Mouse (Mus musculus): ENCODE measurements around the gene Cpne4.
A peak's percentile ranks its signal among the peaks of the same experiment; 100 is the strongest.

Gene Cpne4

DNA sequence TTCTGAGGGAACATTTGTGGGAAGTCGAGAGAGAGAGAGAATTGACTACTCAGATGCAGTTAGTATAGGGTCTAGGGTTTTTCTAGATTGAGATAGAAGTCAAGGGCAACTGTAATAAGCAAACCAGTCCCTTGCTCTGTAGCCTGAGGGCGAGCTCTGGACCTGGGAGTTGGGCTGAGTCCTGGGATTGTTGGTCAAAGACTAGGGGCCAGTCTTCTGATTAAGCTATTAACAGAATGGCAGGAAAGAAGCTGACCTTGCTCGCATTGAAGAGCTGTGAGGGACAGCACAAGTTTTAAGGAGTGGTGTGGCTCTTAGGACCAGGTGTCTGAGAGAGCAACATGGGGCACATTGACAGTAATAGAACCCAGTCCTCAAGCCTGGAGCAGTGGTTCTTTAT, 140.0 kb downstream of the Cpne4 start:
- no peak for DNase-seq (ENCODE audit: low spot score in 2 of 2)

DNA sequence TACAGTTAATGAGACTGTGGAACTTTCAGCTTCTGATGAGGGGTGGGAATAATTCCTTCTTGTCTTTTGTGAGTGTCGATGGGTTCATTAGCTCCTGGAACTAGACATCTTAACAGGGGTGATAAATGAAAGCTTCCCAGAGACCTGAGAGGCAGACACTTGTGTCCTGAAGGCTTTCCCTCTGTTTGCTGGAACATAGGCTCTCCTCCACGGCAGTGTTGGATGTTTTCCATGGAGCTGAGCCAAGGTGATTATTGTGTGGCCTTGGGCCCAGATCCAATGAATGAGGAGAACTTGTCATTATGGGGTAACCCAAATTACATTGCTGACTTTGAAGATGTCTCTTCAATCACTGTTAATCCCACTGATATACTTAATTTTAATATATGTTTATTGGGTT, 146.1 kb downstream of the Cpne4 start:
- no peak for DNase-seq (ENCODE audit: low spot score in 2 of 2)

DNA sequence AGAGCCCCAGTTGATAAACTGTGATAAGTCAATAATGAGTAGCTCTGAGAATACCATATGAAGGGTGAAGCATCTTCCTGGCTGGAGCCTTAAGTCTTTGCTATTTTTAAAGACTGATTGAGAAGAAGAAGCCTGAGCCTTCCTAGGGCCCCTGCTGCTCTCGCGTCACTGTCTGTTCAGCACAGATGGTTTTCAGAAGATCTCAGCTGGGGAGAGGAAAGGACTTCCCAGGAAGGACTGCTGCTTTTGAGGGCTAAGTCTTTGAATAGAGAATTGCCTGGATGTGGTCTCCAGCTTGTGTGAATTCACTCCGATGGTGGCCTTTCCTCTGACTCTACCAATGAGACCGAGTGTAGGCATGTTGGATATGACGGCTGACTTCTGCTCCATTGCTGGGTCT, 163.7 kb downstream of the Cpne4 start:
- DNase-seq (ENCODE audit: low spot score in 2 of 2): no peak

DNA sequence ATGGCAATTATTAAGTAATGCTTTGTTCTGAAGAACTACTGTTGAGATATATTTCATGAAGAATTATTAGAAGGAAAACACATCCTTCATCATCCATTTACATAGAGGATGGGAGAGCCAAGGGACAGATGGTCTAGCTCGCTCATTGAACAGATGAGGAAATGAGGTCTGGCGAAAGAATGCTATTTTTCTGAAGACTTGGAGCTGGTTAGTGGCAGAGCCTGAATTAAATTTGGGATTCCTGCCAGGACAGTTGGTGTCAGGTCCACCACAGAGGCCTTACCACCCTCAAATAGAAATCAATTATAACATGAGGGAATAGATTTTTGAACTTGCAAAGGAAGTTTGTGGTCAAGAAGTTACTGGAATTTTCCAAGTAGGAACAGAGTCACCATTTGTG, 178.2 kb downstream of the Cpne4 start:
- no peak for DNase-seq (ENCODE audit: low spot score in 2 of 2)

DNA sequence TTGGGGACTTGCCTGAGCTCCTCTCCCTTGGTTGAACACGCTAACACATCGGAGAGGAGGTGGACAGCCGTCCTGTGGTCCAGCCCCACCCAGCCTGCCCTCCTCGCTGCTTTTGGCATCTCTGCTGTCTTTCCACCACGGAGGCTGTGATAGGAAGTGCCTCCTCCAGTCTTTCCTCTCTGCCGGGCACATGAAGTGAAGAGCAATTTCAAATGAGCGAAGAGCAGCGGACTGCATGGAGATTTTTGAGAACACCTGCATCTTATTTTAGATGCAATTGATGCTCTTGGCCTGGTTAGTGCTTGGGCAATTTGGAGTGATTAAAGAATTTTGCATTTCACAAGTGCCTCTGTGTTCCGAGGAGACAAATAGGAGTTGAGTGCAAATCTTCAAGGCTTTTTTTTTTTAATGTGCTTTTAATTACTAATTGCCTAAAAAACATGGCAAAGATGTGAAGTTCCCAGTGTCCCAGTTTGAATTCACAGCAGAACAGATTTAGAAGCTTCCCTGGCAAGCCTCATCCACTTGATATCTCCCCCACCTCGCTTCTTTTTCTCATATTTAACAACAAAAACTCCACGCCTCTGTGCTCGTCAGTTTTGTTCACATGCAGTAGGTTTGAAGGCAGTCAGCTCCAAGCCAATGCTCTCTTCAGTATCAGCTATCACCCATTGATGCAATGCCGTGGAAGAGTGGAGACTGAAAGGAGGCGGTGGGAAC, 195.7 kb downstream of the Cpne4 start:
- DNase-seq (ENCODE audit: low spot score in 2 of 2): peak; percentile 13 to 44

DNA sequence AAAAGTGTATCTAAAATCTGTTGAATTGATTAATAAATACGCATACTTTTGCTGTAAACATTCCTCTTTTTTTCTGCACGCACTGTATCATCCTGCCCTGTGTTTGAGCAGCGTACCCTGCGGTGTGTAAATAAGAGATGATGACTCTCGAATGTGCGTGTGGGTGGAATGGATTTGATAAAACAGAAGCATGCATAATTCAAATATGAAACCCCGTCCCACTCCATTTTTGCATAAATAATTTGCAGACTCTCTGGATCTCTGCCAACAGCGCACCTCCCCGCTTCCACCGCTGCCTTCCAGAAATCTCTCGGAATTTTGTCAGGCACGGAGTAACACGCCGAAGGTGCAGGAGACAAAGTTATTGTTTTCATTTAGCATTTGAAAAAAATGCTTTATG, 208.4 kb downstream of the Cpne4 start:
- no peak for DNase-seq (ENCODE audit: low spot score in 2 of 2)

DNA sequence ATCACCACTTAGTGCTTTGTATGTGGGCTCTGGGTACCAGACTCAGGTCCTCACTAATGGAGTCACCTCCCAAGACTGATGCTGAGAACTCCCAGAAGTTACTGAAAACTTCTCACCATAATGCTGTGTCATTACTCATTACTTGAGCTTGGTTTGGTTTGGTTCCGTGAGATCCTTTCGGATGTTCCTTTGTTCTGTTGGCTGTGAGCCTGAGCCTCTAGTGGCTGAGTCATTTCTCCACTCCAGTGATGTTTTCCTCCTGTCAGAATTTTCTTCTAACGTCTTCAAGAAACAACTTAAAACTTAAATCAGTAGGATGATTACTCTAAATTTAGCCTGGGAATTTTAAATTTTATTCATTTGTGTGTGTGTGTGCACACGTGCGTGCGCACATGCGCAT, 212.9 kb downstream of the Cpne4 start:
- no peak for DNase-seq (ENCODE audit: low spot score in 2 of 2)

DNA sequence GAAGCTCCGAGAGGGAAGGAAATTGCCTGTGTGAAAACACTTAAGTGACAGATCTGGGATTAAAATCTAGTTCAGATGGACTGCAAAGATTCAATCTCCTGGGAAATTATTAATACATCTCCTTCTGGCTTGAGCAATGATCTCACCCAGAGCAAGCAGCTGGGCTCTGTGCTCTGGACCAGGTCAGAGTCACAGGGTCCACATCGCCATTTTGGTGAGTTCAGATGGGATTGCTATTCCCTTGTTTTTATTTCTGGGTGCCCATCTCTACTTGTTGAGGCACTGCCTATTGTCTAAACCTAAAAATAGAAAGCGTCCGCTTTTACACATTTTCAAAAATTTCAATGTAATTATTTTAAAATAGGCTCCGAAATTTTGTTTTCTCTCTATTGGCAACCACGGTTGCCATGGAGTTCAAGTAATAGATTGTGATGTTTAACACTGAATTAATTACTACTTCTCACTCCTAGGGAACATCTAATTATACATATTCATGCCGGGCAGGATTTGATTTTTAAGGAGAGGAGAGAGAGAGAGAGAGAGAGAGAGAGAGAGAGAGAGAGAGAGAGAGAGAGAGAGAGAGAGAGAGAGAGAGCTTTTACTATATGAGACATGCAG, 229.2 kb downstream of the Cpne4 start:
- no peak for DNase-seq (ENCODE audit: low spot score in 2 of 2)

DNA sequence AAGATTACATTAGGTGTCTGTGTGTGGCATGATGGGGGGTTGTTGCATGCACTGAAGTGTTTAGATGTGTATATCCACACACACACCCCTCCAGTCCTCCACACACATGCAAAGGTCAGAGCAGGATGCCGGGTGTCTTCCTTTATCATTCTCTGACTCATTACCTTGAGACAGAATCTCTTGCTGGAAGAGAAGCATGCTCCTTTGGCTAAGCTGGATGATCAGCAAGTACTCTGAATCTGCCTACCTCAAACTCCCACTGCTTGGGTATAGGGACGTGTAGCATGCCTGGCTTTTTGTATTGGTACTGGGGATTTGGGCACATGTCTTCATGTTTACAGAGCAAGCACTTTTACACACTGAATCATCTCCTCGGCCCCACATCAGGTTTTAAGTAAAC, 230.0 kb downstream of the Cpne4 start:
- DNase-seq (ENCODE audit: low spot score in 2 of 2): no peak

DNA sequence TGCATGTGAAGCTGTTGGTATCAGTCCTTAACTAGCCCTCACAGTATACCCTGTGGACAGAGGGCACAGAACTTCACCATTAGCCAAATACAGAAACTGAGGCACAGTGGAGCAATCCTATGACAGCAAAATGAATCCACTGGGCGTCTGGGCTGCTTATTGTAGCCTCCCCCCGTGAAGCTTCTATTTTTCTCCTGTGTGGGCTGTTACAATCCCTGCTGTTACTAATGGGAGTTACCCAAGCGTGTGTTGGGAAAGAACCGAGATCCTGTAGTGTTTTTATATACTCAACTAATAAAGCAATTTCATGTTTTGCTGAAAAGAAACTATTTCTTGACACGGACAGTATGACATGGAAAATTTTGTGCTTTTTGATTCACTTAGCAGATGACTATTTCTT, 230.7 kb downstream of the Cpne4 start:
- DNase-seq (ENCODE audit: low spot score in 2 of 2): no peak

DNA sequence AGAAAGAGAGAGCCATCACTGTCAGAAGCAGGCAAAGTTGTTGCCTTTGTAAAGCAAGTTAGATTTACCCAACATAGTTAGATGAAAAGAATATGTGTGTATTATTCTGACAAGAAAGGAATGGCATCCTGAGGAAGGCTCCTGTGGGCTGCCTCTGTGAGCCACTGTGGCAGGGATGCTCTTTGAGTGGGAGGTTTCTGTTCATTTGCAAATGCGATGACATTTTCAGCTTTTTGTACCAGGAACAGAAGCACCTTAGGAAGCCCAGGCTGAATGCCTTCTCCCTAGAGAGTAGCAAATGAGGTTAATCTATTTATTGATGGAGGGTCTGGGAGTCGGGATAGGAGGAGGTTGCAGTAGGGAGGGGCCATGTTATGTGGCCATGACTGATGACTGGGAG, 249.5 kb downstream of the Cpne4 start:
- DNase-seq (ENCODE audit: low spot score in 2 of 2): no peak

DNA sequence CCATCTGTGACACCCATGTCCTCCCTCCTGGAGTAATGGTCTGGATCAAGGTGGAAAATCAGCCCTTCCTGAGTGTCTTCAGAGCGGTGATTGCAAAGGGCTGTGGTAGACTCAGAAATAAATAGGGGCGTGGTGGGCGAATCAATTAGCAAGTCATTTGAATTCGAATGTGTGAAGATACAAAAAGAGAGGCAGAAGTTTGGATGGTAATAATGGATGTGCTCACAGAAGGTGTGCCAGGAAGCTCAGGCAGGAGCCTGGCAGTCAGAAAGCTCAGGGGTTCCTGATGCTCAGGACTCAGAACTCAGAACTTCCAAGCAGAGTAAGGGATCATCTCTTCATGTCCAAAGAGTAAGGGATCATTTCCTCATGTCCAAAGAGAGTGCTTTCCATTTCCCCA, 257.7 kb downstream of the Cpne4 start:
- no peak for DNase-seq (ENCODE audit: low spot score in 2 of 2)

DNA sequence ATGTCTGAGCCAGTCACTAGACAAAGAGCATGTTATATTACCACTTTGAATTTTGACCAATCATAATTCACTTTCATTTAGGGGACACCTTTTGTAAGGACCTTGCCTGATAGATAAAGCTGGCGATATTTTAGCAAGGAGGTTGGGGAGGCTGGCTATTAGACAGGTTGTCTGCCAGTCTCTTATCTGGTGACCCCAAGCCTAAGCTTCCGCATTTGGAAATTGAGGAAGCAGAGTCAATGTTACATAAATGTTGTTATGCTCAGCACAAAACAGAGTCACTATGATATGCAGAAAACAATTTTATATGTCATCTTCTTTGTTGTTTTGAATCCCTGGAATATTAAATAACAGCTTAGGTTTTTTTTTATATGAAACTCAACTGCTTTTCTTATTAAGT, 267.6 kb downstream of the Cpne4 start:
- no peak for DNase-seq (ENCODE audit: low spot score in 2 of 2)

DNA sequence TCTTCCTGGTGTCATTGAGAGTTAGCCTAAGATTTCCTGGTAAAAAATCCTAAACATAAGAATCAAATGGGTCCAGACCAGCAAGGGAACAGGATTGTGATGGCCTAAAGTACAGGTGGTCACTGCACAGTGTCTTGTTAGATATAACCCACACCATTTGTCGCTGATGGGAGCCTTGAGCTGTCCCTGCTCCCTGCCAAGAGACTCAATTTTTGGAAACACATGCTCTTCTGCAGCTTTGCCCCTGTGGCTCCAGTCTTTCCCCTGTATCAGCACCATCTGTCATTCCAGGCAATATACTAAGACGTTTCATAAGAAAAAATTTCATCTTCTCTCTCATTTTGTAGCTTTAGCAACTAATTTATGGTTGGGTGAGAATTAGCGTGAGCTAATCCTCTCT, 281.6 kb downstream of the Cpne4 start:
- no peak for DNase-seq (ENCODE audit: low spot score in 2 of 2)

DNA sequence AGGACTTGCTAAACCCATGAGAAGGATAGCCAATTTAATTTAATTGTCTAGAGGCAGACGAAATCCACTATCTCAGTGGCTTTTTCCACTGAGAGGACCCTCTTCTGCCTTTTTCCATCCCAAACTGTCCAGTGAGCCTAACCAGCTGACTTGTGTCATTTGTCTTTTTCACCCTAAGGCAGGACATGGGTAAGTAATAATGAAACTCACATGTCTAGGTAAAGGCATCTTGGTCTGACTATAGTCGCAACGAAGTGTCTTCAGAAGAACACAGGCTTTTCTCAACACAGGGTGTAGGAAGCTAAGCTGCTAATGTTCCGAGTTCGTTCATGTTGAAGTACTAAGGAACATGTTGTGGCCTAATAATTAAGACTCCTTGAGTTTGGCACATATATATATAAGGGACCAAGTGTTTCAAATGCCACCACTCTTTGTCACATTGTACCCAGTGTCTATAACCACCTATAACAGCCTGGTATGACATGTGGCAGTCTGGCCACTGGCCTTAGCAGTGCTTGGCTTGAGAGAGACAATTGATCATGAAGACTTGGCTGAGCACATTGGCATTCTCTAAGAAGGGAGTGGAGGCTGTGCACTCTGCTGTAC, 286.0 kb downstream of the Cpne4 start:
- DNase-seq (ENCODE audit: low spot score in 2 of 2): no peak

DNA sequence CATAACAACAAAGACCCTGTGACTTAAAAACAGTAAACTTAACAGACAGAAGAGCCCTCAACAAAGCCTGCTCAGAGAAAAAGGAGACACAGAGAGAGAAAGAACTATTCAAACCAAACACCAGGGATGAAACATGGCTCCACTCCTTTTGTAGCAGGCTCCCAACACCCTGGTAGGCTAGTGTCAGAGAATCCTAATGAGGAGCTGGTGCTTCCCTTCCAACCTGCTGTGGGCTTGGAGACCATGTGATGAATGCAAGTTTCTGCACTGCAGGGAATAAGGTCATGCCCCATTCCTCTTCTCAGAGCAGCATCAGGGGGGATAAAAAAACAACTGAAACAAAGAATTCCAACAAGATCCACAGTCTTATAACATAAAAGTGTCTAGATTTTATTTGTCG, 290.8 kb downstream of the Cpne4 start:
- no peak for DNase-seq (ENCODE audit: low spot score in 2 of 2)

DNA sequence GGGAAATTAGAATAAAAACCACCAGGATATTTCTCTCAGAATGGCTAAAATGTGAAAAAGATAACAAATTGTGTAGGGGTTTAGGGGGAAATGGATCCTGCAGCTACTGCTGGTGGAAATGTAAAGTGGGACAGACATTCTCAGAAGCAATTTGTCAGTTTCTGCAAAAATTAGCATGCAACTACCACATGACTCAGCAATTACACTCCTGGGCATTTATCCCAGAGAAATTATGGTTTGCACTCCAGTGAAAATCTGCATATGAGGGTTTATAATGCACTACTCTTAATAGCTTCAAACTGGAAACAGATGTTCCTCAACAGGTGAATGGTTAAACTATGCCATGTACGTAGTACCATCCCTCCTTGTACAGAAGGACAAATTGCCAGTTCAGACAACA, 294.2 kb downstream of the Cpne4 start:
- peak in 1 of 2 experiments; percentile 32 for DNase-seq (ENCODE audit: low spot score in 2 of 2)

DNA sequence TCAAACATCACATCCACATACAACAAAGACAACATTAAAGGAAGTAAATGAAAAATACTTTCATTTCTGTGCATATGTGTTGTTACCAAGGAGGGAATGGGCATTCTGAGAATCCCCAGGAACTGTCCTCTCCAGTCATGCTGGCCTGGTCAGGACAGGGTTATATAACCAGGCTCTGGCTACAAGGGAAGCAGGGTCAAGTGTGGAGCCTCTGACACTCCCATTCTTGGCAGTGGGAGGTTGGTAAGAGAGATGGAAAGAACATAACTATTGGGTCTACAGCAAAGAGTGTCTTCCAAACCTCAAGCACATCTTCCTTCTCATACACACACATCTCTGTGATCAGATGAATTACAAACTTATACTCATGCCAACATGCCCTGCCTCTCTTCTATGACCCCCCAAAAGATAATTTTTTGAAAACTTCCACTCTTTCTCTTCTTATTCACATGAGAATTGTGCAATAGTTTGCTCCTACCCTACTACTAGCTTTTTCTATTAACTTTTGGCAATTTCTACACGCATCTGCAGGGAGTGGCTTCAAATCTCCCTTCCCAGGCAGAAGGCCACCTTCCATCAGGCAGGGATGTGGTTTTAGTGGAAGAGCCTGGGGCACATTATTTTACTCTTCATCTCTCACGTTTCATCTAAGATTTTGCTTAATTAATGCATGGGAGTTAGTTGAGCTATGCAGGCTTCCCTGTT, 298.3 kb downstream of the Cpne4 start:
- DNase-seq (ENCODE audit: low spot score in 2 of 2): no peak

DNA sequence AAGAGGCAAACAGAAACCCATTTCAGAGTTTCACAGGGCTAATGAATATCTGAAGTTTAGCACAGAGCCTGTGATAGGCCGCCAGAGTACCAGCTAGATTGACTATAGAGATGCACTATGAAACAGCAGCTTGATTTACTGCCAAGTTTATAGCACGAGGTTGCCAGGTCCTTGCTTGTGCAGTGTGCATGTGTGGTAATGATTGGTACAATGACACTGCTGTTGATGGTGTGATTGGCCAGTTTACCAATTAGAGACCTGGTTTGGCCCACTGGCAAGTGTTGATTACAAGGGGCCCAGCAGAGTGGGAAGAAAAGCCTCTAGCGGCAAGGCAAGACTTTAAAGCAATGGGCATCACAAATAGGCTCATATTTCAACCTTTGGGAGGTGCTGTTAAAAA, 306.6 kb downstream of the Cpne4 start:
- no peak for DNase-seq (ENCODE audit: low spot score in 2 of 2)

DNA sequence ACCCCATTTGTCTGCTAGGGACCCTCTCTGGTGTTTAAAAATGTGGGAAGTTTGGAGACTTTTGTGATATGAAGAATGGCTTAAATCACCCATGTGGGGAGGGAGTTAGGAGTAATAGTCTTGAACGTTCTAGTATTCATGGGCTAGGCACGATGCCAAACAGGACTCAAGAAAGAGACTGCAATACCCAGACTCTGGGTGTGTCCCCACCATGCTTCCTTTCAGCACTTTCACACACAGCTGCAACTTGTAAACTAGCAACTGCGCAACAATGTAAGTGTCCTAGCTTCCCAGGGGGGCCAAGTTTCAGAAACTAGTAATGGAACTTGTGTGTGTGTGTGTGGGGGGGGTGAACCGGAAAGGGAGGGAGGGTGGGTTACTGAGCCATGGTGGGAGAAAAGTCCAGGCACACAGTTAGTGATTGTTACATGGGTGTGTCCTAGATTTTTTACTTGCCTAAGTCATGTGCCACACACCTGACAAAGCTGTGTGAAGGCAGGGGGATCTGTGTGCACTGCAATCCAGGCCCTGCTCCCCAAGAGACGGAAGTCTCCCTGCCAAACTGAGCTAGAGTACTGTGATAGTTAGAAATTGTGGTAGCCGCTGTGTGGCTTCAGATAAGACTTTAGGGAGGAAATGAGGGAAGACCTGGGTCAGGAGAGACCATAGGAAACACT, 307.3 kb downstream of the Cpne4 start:
- no peak for DNase-seq (ENCODE audit: low spot score in 2 of 2)

DNA sequence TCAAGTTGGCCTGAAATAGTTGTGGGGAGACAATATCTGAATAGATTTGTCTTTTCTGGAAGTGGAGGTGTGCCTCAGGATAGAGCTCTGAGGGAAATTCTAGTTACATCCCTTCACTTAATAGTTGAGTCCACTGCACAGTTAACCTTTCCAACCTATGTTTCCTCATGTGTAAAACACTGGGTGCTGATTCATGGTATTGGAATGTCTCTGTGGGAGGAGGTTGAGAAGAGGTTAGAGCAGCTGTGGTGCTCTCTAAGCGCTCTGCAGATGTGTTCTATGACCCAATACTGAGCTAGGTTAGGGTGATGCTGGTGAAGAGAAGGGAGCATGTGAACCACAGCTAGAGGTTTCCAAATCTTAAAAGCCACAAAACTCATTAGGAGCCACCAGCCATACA, 318.7 kb downstream of the Cpne4 start:
- DNase-seq (ENCODE audit: low spot score in 2 of 2): no peak

DNA sequence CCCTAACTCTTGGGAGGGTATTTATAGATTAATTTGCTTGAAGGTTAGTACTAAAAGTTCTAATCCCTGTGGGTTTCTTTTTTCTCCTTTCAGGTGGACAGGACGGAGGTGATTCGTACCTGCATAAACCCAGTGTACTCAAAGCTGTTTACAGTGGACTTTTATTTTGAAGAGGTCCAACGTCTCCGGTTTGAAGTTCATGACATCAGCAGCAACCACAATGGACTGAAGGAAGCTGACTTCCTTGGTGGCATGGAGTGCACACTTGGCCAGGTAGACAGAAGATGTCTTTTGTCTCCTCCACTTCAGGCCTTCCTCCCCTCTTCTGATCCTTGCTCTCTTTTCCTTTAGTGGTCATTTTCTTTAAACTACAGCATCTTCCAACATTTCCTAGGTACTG, 325.5 kb downstream of the Cpne4 start:
- DNase-seq (ENCODE audit: low spot score in 2 of 2): no peak
